Mouse (Mus musculus): ENCODE measurements around the gene Thsd7b. TPM values are rescaled to one million over a fixed set of nuclear protein-coding genes. Genes with fewer than 3 reads are reported as not detected.

The Thsd7b gene
- 0.48 and 0.49 TPM in 2 replicates for polyA plus RNA-seq (2015; fragmentation: Nextera tagmentation; extraction: Ambion mirVana)

GRCm38 (mm10) chr1:129272982-129273937, at the start of gene Thsd7b:
Thsd7b (plus strand) TSS chr1:129273302.

Measured in skeletal muscle tissue, postnatal 0 days (tissue).